Mouse (Mus musculus) testis, adult 2 months (tissue): ENCODE measurements around the gene Irs1.

Experiments used
- CTCF ChIP-seq: fragments of 200-500 bp; IDR thresholded peaks from 2 replicates; pipeline ENCODE4 v1.5.1; 2012; ENCODE audit warnings: low read depth, mild to moderate bottlenecking, inconsistent platforms, low read length, moderate library complexity; ENCODE audit not compliant: control insufficient read depth, insufficient read depth, insufficient replicate concordance
- POLR2A ChIP-seq: fragments of 200-500 bp; IDR thresholded peaks from 2 replicates; pipeline ENCODE4 v1.6.1; 2012; ENCODE audit warnings: low read depth, mild to moderate bottlenecking, inconsistent platforms, low read length, moderate library complexity; ENCODE audit not compliant: control insufficient read depth

- no peak for TF ChIP-seq CTCF
- TF ChIP-seq POLR2A, result no peak
Observed at GRCm38 (mm10) chr1:82320456-82320855, 29.2 kb upstream of the Irs1 start.
